Mouse (Mus musculus) heart, embryonic 16.5 days (tissue): Measurements from ENCODE around the gene Htr2b. TPM values are rescaled to one million over a fixed set of nuclear protein-coding genes. Genes with fewer than 3 reads are reported as not detected.

ENCODE experiments used
- ATAC-seq: fragments of 200-750 bp; cut with Nextera tagmentation; replicated peaks from 2 replicates; pipeline ENCODE4 v1.8.0; 2017; ENCODE audit warnings: moderate number of reproducible peaks; ENCODE audit not compliant: insufficient read depth, low FRiP score; ENCODE audit errors: extremely low read depth
- H3K27ac ChIP-seq: fragments of 300-500 bp; sonication (generic); 2 replicates; pipeline ENCODE4 v1.5.1; 2014; ENCODE audit warnings: mild to moderate bottlenecking, low read length, control low read depth, moderate library complexity
- H3K27me3 ChIP-seq: fragments of 300-500 bp; sonication (generic); 2 replicates; pipeline ENCODE4 v1.6.1; 2014; ENCODE audit warnings: low read length, mixed read lengths; ENCODE audit not compliant: control insufficient read depth, insufficient read depth
- H3K36me3 ChIP-seq: fragments of 300-500 bp; sonication (generic); 2 replicates; pipeline ENCODE4 v1.6.1; 2014; ENCODE audit not compliant: control insufficient read depth, insufficient read depth
- H3K4me1 ChIP-seq: fragments of 300-500 bp; sonication (generic); 2 replicates; pipeline ENCODE4 v1.6.1; 2014; ENCODE audit warnings: low read length, mixed read lengths; ENCODE audit not compliant: control insufficient read depth, insufficient read depth
- H3K4me2 ChIP-seq: fragments of 300-500 bp; sonication (generic); 2 replicates; pipeline ENCODE4 v1.6.1; 2014; ENCODE audit warnings: low read depth, mild to moderate bottlenecking, control low read depth, low read length
- H3K4me3 ChIP-seq: fragments of 300-500 bp; sonication (generic); 2 replicates; pipeline ENCODE4 v1.5.1; 2014; ENCODE audit warnings: mild to moderate bottlenecking, control low read depth, low read length
- H3K9ac ChIP-seq: fragments of 300-500 bp; sonication (generic); 2 replicates; pipeline ENCODE4 v1.6.1; 2014; ENCODE audit warnings: low read length, control low read depth
- H3K9me3 ChIP-seq: fragments of 300-500 bp; sonication (generic); replicated peaks from 2 replicates; pipeline ENCODE4 v1.6.1; 2016; ENCODE audit warnings: low read length; ENCODE audit not compliant: control insufficient read depth
- WGBS: fragments of 180-500 bp; shearing (Covaris S2); extraction: QIAGEN DNeasy Blood & Tissue Kit; methylation state at CpG from one replicate; pipeline ENCODE4 v1.1.7; 2014; 5-methylcytosine and 5-hydroxymethylcytosine counted together
- polyA plus RNA-seq: library from polyadenylated mRNA; unstranded; fragments of >200 nt; fragmentation: Nextera tagmentation; extraction: Ambion mirVana; gene quantifications from 2 replicates; pipeline ENCODE4 v1.2.1, GENCODE M21; 2015

The Htr2b gene
- polyA plus RNA-seq, 1 experiment from 2014 or later, result 0.37 TPM

- no peak overlapping the region for H3K4me3 ChIP-seq
- H3K9ac ChIP-seq, result no peak overlapping the region
- no peaks in the 10 kb centered on the region for H3K9me3 ChIP-seq
- 53% methylated on average over 7 of the region's 7 CpGs for WGBS
- H3K27me3 ChIP-seq, result no peaks in the 10 kb centered on the region
- H3K27ac ChIP-seq, result no peak overlapping the region
- H3K4me2 ChIP-seq, result no peak overlapping the region
- no peaks in the 10 kb centered on the region for H3K36me3 ChIP-seq
- peaks cover 10% of the 10 kb centered on the region for H3K4me1 ChIP-seq
- no peak for ATAC-seq
These were observed 39.6 kb upstream of the Htr2b start for GRCm38 (mm10) chr1:86151376-86151775.

DNA sequence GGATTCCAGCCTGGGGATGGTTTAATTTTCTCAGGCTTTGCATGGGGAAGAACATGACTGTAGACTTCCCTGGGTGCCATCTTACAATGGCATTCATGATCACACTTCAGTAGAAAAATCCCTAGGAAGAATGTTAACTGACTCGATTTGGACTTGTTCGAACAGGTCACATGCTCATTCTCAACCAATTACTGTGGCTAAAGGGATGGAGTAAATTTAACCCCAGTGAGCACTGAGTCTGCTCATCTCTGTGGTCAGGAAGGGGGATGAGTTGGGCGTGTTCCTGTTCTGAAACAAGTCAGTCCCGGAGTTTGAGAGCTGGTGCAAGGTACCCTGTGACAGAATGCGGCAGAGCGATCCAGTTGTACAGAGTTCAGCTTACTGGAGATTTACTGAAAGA is 39.2 kb upstream of the Htr2b start:
- WGBS, result 72% methylated on average over 6 of the region's 6 CpGs
- H3K9ac ChIP-seq, result no peak overlapping the region

GRCm38 (mm10) chr1:86148161-86148560 is 36.4 kb upstream of the Htr2b start:
- Histone ChIP-seq H3K27me3 (no peaks in the 10 kb centered on the region), H3K9me3 (no peaks in the 10 kb centered on the region), H3K9ac (no peak overlapping the region), H3K4me3 (no peak overlapping the region), H3K4me2 (no peak overlapping the region), H3K4me1 (no peaks in the 10 kb centered on the region), H3K36me3 (no peaks in the 10 kb centered on the region), H3K27ac (no peak overlapping the region)
- WGBS, result 65% methylated on average over 9 of the region's 9 CpGs
- no peak for ATAC-seq

More for the DNA sequence above, 39.2 kb upstream of the Htr2b start:
- Histone ChIP-seq H3K4me3 (no peak overlapping the region), H3K27ac (no peak overlapping the region), H3K36me3 (no peaks in the 10 kb centered on the region), H3K4me1 (peaks cover 10% of the 10 kb centered on the region), H3K4me2 (no peak overlapping the region), H3K27me3 (no peaks in the 10 kb centered on the region), H3K9me3 (no peaks in the 10 kb centered on the region)
- no peak for ATAC-seq

DNA sequence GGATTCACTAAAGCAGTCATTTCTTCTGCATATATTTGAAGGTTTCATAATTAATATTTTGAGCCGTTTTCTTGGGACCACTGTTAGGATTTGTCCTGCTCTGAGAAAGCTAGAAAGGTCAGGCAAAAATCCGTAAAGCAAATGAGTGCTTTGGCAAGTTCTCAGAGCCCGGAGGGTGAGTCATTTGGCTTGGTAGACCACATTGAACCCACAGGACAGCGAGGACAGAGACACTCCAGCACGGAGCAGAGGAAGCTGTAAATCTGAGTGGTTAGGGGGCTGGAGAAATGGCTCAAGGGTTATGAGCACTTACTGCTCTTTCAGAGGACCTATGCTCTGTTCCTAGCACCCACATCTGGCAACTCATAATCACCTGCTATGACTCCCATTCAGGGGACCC is 35.8 kb upstream of the Htr2b start:
- Histone ChIP-seq H3K4me1 (no peaks in the 10 kb centered on the region), H3K27ac (no peak overlapping the region), H3K9ac (no peak overlapping the region), H3K27me3 (no peaks in the 10 kb centered on the region), H3K9me3 (no peaks in the 10 kb centered on the region), H3K4me2 (no peak overlapping the region), H3K4me3 (no peak overlapping the region), H3K36me3 (no peaks in the 10 kb centered on the region)
- no peak for ATAC-seq
- WGBS, result 63% methylated on average over 5 of the region's 5 CpGs

GRCm38 (mm10) chr1:86146293-86146692 is 34.5 kb upstream of the Htr2b start:
- Histone ChIP-seq H3K4me1 (no peaks in the 10 kb centered on the region), H3K27ac (no peak overlapping the region), H3K27me3 (no peaks in the 10 kb centered on the region), H3K9ac (no peak overlapping the region), H3K4me3 (no peak overlapping the region), H3K9me3 (no peaks in the 10 kb centered on the region), H3K4me2 (no peak overlapping the region), H3K36me3 (no peaks in the 10 kb centered on the region)
- 82% methylated on average over 5 of the region's 5 CpGs for WGBS
- no peak for ATAC-seq

GRCm38 (mm10) chr1:86144001-86144944 is 32.5 kb upstream of the Htr2b start:
- Histone ChIP-seq H3K9ac (no peak overlapping the region), H3K9me3 (no peaks in the 10 kb centered on the region), H3K4me3 (no peak overlapping the region), H3K27ac (no peak overlapping the region), H3K27me3 (no peaks in the 10 kb centered on the region), H3K36me3 (peaks cover 2% of the 10 kb centered on the region; the same call in 1 of the 2 replicates), H3K4me2 (no peak overlapping the region), H3K4me1 (no peaks in the 10 kb centered on the region)
- WGBS, result 73% methylated on average over 21 of the region's 21 CpGs
- no peak for ATAC-seq

- ATAC-seq, result peak; percentile 80
- 70% methylated on average over 4 of the region's 4 CpGs for WGBS
- no peak overlapping the region for H3K4me2 ChIP-seq
- peaks cover 10% of the 10 kb centered on the region for H3K36me3 ChIP-seq
- H3K9me3 ChIP-seq, result no peaks in the 10 kb centered on the region
- H3K9ac ChIP-seq, result no peak overlapping the region
- H3K27me3 ChIP-seq, result no peaks in the 10 kb centered on the region
- H3K4me1 ChIP-seq, result no peaks in the 10 kb centered on the region
- H3K4me3 ChIP-seq, result no peak overlapping the region
- H3K27ac ChIP-seq, result 0 out of 2 replicates have a peak overlapping the region, but pooled peaks have one; percentile 4
These were observed 31.4 kb upstream of the Htr2b start for GRCm38 (mm10) chr1:86143165-86143564.

DNA sequence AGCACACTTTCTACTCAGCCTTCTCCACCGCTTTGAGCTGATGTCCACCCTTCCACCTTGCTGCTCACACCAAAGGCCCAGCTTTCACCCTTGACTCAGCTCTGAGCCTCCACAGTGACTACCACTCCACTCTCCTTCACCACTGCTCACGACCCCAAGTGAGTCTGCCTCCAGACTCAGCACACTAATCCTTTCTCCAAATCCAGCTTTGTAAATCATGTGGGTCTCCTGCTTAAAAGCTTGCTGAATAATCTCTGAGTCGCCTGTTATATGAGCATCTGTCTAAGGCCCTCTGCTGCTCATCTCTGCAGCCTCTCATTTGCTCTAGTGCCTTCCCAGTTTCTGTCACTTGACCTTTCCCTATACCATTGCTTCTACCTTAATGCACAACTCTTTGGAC is 29.3 kb upstream of the Htr2b start:
- WGBS, result 86% methylated on average over 3 of the region's 3 CpGs

GRCm38 (mm10) chr1:86135315-86135714 is 23.5 kb upstream of the Htr2b start:
- WGBS, result 90% methylated on average over 6 of the region's 6 CpGs
- H3K27me3 ChIP-seq, result no peaks in the 10 kb centered on the region
- no peaks in the 10 kb centered on the region for H3K9me3 ChIP-seq
- H3K4me2 ChIP-seq, result no peak overlapping the region
- no peak overlapping the region for H3K27ac ChIP-seq
- H3K4me3 ChIP-seq, result no peak overlapping the region
- no peaks in the 10 kb centered on the region for H3K4me1 ChIP-seq
- H3K36me3 ChIP-seq, result peaks cover 45% of the 10 kb centered on the region
- H3K9ac ChIP-seq, result no peak overlapping the region
- no peak for ATAC-seq

More for the DNA sequence above, 29.3 kb upstream of the Htr2b start:
- H3K4me1 ChIP-seq, result no peaks in the 10 kb centered on the region
- H3K27ac ChIP-seq, result no peak overlapping the region
- no peaks in the 10 kb centered on the region for H3K9me3 ChIP-seq
- no peaks in the 10 kb centered on the region for H3K27me3 ChIP-seq
- no peak overlapping the region for H3K4me3 ChIP-seq
- H3K4me2 ChIP-seq, result no peak overlapping the region
- peaks cover 20% of the 10 kb centered on the region for H3K36me3 ChIP-seq
- no peak overlapping the region for H3K9ac ChIP-seq
- no peak for ATAC-seq
